Mouse (Mus musculus): ENCODE measurements around the gene Prox2. TPM values are rescaled to one million over a fixed set of nuclear protein-coding genes. Genes with fewer than 3 reads are reported as not detected.

Prox2 gene
- polyA plus RNA-seq (2017; shearing (Covaris generic)) = 1 to 10 TPM; 5.0 to 5.3 TPM

GRCm38 (mm10) chr12:85110698-85111592, at the start of gene Prox2, which contains the start of gene Dlst:
Gene Prox2 (minus strand): TSS chr12:85110759.
Gene Dlst (plus strand): TSS chr12:85110833.

GRCm38 (mm10) chr12:85151002-85151774, 40.6 kb upstream of the Prox2 start, which contains the start of gene Rps6kl1:
Gene Rps6kl1 (minus strand): TSS chr12:85151264.

Other genes starting within 250 kb of the Prox2 start
- gene Ltbp2, start 234.2 kb downstream of the Prox2 start, polyA plus RNA-seq (2017; shearing (Covaris generic)) = under 1 TPM; 0.18 to 0.27 TPM
- gene Fcf1, start 139.9 kb downstream of the Prox2 start, polyA plus RNA-seq (2017; shearing (Covaris generic)) = 100 to 1,000 TPM; 117 to 147 TPM
- gene Arel1, start 139.9 kb downstream of the Prox2 start, polyA plus RNA-seq (2017; shearing (Covaris generic)) = 10 to 100 TPM; 18.5 to 52.4 TPM
- gene Ylpm1, start 114.4 kb downstream of the Prox2 start, polyA plus RNA-seq (2017; shearing (Covaris generic)) = 10 to 100 TPM; 26.8 to 27.5 TPM
- 10 to 100 TPM; 86.4 to 95.1 TPM for gene Dlst, start 74 bp upstream of the Prox2 start, polyA plus RNA-seq (2017; shearing (Covaris generic))
- 1 to 10 TPM; 1.1 to 1.7 TPM for gene Rps6kl1, start 40.5 kb upstream of the Prox2 start, polyA plus RNA-seq (2017; shearing (Covaris generic))
- 1 to 10 TPM in 1 of 2 experiments, under 1 TPM in 1; 0.24 to 1.0 TPM for gene Pgf, start 67.0 kb upstream of the Prox2 start, polyA plus RNA-seq (2017; shearing (Covaris generic))
- 100 to 1,000 TPM; 104 to 118 TPM for gene Eif2b2, start 108.7 kb upstream of the Prox2 start, polyA plus RNA-seq (2017; shearing (Covaris generic))
- 10 to 100 TPM in 1 of 2 experiments, 1 to 10 TPM in 1; 8.5 to 12.7 TPM for gene Mlh3, start 159.8 kb upstream of the Prox2 start, polyA plus RNA-seq (2017; shearing (Covaris generic))
- 10 to 100 TPM; 38.3 to 57.0 TPM for gene Acyp1, start 177.7 kb upstream of the Prox2 start, polyA plus RNA-seq (2017; shearing (Covaris generic))
- not detected for gene Zc2hc1c, start 177.8 kb upstream of the Prox2 start, polyA plus RNA-seq (2017; shearing (Covaris generic))
- gene Nek9, start 228.6 kb upstream of the Prox2 start, polyA plus RNA-seq (2017; shearing (Covaris generic)) = 10 to 100 TPM; 17.2 to 22.1 TPM

Measured in activated CD4-positive, CD25-positive, alpha-beta regulatory T cell (primary cell).